Mouse (Mus musculus) kidney, adult 2 months (tissue): ENCODE data around the gene Arvcf. TPM values are rescaled to one million over a fixed set of nuclear protein-coding genes. Genes with fewer than 3 reads are reported as not detected.

Experiments
- DNase-seq: peaks from one replicate; pipeline ENCODE4 v3.0.0; 2021
- H3K27ac ChIP-seq: fragments of 200-500 bp; 2 replicates; pipeline ENCODE4 v1.5.1; 2012; ENCODE audit warnings: low read depth, low read length, control low read depth, inconsistent platforms; ENCODE audit not compliant: insufficient read depth
- H3K27me3 ChIP-seq: fragments of 200-500 bp; replicated peaks from 2 replicates; pipeline ENCODE4 v1.6.1; 2012; ENCODE audit warnings: mild to moderate bottlenecking, moderate library complexity, low read length, inconsistent platforms; ENCODE audit not compliant: control insufficient read depth, insufficient read depth
- H3K36me3 ChIP-seq: fragments of 200-500 bp; 2 replicates; pipeline ENCODE4 v1.6.1; 2012; ENCODE audit warnings: mild to moderate bottlenecking, moderate library complexity, low read length, inconsistent platforms; ENCODE audit not compliant: control insufficient read depth, insufficient read depth
- H3K4me1 ChIP-seq: fragments of 200-500 bp; 2 replicates; pipeline ENCODE4 v1.6.1; 2011; ENCODE audit warnings: low read length; ENCODE audit not compliant: control insufficient read depth, insufficient read depth
- H3K4me3 ChIP-seq: fragments of 200-500 bp; 2 replicates; pipeline ENCODE4 v1.5.1; 2011; ENCODE audit warnings: mild to moderate bottlenecking, low read depth, low read length, control low read depth; ENCODE audit not compliant: insufficient read depth
- CTCF ChIP-seq: fragments of 200-500 bp; conservative IDR thresholded peaks from 2 replicates; pipeline ENCODE4 v1.5.1; 2011; ENCODE audit warnings: low read depth, mild to moderate bottlenecking, control low read depth, low read length, moderate library complexity, mixed read lengths; ENCODE audit not compliant: insufficient read depth, insufficient read length
- POLR2A ChIP-seq: fragments of 200-500 bp; IDR thresholded peaks from one replicate; pipeline ENCODE4 v1.6.1; 2011; ENCODE audit warnings: low read depth, low read length, control low read depth
- WGBS: fragments of 180-500 bp; shearing (Covaris S2); methylation state at CpG from one replicate; pipeline ENCODE4 v1.1.7; 2018; 5-methylcytosine and 5-hydroxymethylcytosine counted together
- polyA plus RNA-seq: library from polyadenylated mRNA; depleted of rRNA; stranded (reverse); fragments of >200 nt; gene quantifications from 2 replicates; pipeline ENCODE4 v1.2.3, GENCODE M21; 2012

The Arvcf gene
- polyA plus RNA-seq, 1 experiment, result 94.2 TPM

- WGBS, result 82% methylated on average over 6 of the region's 6 CpGs
- no peaks in the 10 kb centered on the region for H3K27me3 ChIP-seq
- no peak overlapping the region for H3K27ac ChIP-seq
- DNase-seq, result no peak
- H3K36me3 ChIP-seq, result no peaks in the 10 kb centered on the region
- TF ChIP-seq POLR2A, result no peak
- TF ChIP-seq CTCF, result no peak
- peaks cover 47% of the 10 kb centered on the region for H3K4me1 ChIP-seq
- no peak overlapping the region for H3K4me3 ChIP-seq
Observed at GRCm38 (mm10) chr16:18381621-18382258, 33.8 kb downstream of the Arvcf start.

GRCm38 (mm10) chr16:18383045-18383726 is 35.2 kb downstream of the Arvcf start:
- peak; percentile 77 for DNase-seq
- peaks cover 35% of the 10 kb centered on the region for H3K4me1 ChIP-seq
- no peaks in the 10 kb centered on the region for H3K36me3 ChIP-seq
- H3K4me3 ChIP-seq, result no peak overlapping the region
- no peak for TF ChIP-seq POLR2A
- no peak for TF ChIP-seq CTCF
- H3K27ac ChIP-seq, result peak overlapping the region; percentile 73
- 48% methylated on average over 9 of the region's 9 CpGs for WGBS
- no peaks in the 10 kb centered on the region for H3K27me3 ChIP-seq

- H3K4me1 ChIP-seq, result peaks cover 29% of the 10 kb centered on the region
- H3K4me3 ChIP-seq, result no peak overlapping the region
- peak overlapping the region; percentile 73 for H3K27ac ChIP-seq
- peak; percentile 83 for DNase-seq
- H3K27me3 ChIP-seq, result no peaks in the 10 kb centered on the region
- no peak for TF ChIP-seq POLR2A
- no peak for TF ChIP-seq CTCF
- H3K36me3 ChIP-seq, result no peaks in the 10 kb centered on the region
- 25% methylated on average over 3 of the region's 3 CpGs for WGBS
Observed at GRCm38 (mm10) chr16:18383756-18384155, 35.8 kb downstream of the Arvcf start.

- WGBS, result 72% methylated on average over 7 of the region's 7 CpGs
- peak overlapping the region; percentile 43 for H3K27ac ChIP-seq
- H3K4me3 ChIP-seq, result no peak overlapping the region
- peaks cover 25% of the 10 kb centered on the region for H3K4me1 ChIP-seq
- TF ChIP-seq CTCF, result no peak
- no peak for TF ChIP-seq POLR2A
- no peaks in the 10 kb centered on the region for H3K27me3 ChIP-seq
- DNase-seq, result no peak
- H3K36me3 ChIP-seq, result no peaks in the 10 kb centered on the region
Observed at GRCm38 (mm10) chr16:18384211-18384610, 36.2 kb downstream of the Arvcf start.

- DNase-seq, result no peak
- H3K36me3 ChIP-seq, result no peaks in the 10 kb centered on the region
- no peaks in the 10 kb centered on the region for H3K27me3 ChIP-seq
- peaks cover 20% of the 10 kb centered on the region for H3K4me1 ChIP-seq
- H3K4me3 ChIP-seq, result no peak overlapping the region
- 60% methylated on average over 8 of the region's 8 CpGs for WGBS
- peak overlapping the region; percentile 43; the same call in 1 of the 2 replicates for H3K27ac ChIP-seq
- no peak for TF ChIP-seq POLR2A
- no peak for TF ChIP-seq CTCF
Observed at GRCm38 (mm10) chr16:18384659-18385058, 36.7 kb downstream of the Arvcf start.

- Histone ChIP-seq H3K4me1 (peaks cover 20% of the 10 kb centered on the region), H3K36me3 (no peaks in the 10 kb centered on the region), H3K4me3 (no peak overlapping the region), H3K27ac (peak overlapping the region; percentile 4; the same call in 1 of the 2 replicates), H3K27me3 (no peaks in the 10 kb centered on the region)
- DNase-seq, result no peak
- TF ChIP-seq CTCF (no peak), POLR2A (no peak)
- WGBS, result 71% methylated on average over 5 of the region's 5 CpGs
Observed at GRCm38 (mm10) chr16:18385411-18385810, 37.4 kb downstream of the Arvcf start.

DNA sequence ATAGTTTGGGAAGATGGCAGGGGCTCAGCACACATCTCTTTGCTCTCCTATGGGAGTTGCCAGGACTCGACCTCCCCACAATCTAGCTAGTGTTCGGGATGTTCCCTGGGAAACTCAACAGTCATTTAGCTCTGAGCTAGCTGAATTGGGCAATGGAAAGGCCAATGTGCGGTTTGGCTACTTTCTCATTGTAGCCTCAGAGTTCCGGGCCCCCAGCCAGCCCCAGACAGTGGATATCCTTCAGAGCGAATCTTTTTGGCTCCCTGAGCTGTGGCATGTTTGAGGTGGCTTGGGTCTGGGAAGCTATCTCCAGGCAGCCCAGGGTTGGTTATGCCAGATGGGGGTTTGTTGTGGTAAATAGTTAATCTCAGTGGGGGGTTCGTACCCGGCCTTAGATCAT is 38.5 kb downstream of the Arvcf start:
- TF ChIP-seq POLR2A, result no peak
- no peak for TF ChIP-seq CTCF
- DNase-seq, result peak; percentile 63
- 84% methylated on average over 7 of the region's 7 CpGs for WGBS
- no peaks in the 10 kb centered on the region for H3K27me3 ChIP-seq
- no peak overlapping the region for H3K4me3 ChIP-seq
- no peaks in the 10 kb centered on the region for H3K36me3 ChIP-seq
- no peak overlapping the region; the same call in 1 of the 2 replicates for H3K27ac ChIP-seq
- peaks cover 23% of the 10 kb centered on the region for H3K4me1 ChIP-seq
